Mouse (Mus musculus) megakaryocyte-erythroid progenitor cell, adult 5-6 weeks (primary cell): ENCODE results near the gene Cdh20. TPM values are rescaled to one million over a fixed set of nuclear protein-coding genes. Genes with fewer than 3 reads are reported as not detected.

Source experiments
- ATAC-seq: replicated peaks from 2 replicates; pipeline ENCODE4 v1.8.0; 2016; ENCODE audit warnings: mild to moderate bottlenecking, inconsistent platforms; ENCODE audit not compliant: severe bottlenecking, poor library complexity, low FRiP score, low TSS enrichment
- total RNA-seq, 2 experiments: library from RNA; stranded (forward) in 1 of 2; stranded (reverse) in 1 of 2; fragments of 200-1000, 215-1000 nt in 1 of 2; fragments of >200 nt in 1 of 2; fragmentation: Nextera tagmentation in 1 of 2; gene quantifications; 2 replicates each; pipeline ENCODE4 v1.2.3; 2014 to 2017

Cdh20 gene
- total RNA-seq, 2 experiments from 2014 or later, result not detected

- ATAC-seq, result no peak
These were observed 229.5 kb downstream of the Cdh20 start for GRCm38 (mm10) chr1:104997814-104998213.

GRCm38 (mm10) chr1:105002179-105002578 is 233.8 kb downstream of the Cdh20 start:
- no peak for ATAC-seq

DNA sequence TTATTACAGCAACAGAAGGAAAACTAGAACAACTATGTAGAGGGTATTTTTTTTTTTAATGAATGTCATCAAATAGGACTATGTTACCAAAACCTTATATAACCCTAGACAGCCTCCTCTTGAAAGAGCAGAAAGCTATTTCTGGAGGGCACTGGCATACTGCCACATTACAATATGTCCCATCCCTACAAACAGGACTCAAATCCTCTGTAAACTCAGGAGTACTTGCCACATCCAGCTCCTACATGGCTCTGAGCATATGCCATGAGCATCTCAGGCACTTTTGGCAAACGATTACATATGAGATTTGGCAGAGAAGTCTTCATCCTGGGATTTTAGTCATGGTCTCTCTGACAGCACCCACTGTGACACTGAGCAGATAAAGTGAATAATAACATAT is 235.5 kb downstream of the Cdh20 start:
- no peak for ATAC-seq

- ATAC-seq, result no peak
These were observed 244.3 kb downstream of the Cdh20 start for GRCm38 (mm10) chr1:105012616-105013015.

GRCm38 (mm10) chr1:105013291-105013690 is 245.0 kb downstream of the Cdh20 start:
- no peak for ATAC-seq

GRCm38 (mm10) chr1:105041668-105042067 is 273.3 kb downstream of the Cdh20 start:
- no peak for ATAC-seq
